Mouse (Mus musculus): ENCODE measurements around the gene Ddx47.

DNA sequence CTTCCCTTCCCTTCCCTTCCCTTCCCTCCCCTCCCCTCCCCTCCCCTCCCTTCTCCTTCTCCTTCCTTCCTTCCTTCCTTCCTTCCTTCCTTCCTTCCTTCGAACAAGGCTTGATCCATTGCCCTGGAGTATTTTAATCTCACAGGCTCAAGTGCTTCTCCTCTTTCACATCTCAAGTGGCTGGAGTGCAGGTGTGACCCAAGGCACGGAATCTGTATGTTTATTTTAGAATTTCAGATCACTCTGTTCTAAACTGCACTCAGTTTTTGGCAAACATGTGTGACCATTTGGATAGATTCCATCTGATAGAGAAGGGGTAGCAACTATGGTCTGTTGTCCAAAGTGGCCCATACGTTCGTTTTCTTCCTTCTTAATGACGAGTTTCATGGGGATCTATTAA is 56.8 kb downstream of the Ddx47 start:
- TF ChIP-seq POLR2A (IDR thresholded peaks at IDR 0.05; ENCODE audit: control insufficient read depth, extremely low read depth, insufficient read depth, low read length, poor library complexity) (no peak), CTCF (IDR thresholded peaks at IDR 0.05; ENCODE audit: borderline replicate concordance, control insufficient read depth, extremely low read depth, insufficient read depth, low read length, poor library complexity) (no peak)

Data from thymus, adult 2 months (tissue).